In genomic region chr4:135439188-135439647, GRCm38 (mm10) we compare ENCODE assay signal across 8 mouse cellular contexts. TPM values are rescaled to one million over a fixed set of nuclear protein-coding genes. Genes with fewer than 3 reads are reported as not detected.
DNase-seq lines count a peak whose midpoint lies in the region; ATAC-seq and TF ChIP-seq lines count a peak whose summit lies in the region.

No protein-coding gene starts in this region.

- WGBS in forebrain, embryonic 14.5 days = 5% methylated on average over 15 of the region's 15 CpGs
- 6% methylated on average over 15 of the region's 15 CpGs for WGBS in hindbrain, embryonic 15.5 days
- WGBS in liver, adult 2 months = 9% methylated on average over 15 of the region's 15 CpGs
- 4% methylated on average over 15 of the region's 15 CpGs for WGBS in midbrain, embryonic 16.5 days

- peak; percentile 89 for DNase-seq in CD4-positive, CD25-positive, alpha-beta regulatory T cell, adult 2 months (ENCODE audit: low read depth, low spot score)
- peak; percentile 67 for DNase-seq in adrenal gland, postnatal 14 days
- DNase-seq in forebrain, embryonic 14.5 days (ENCODE audit: low spot score) = peak; percentile 39
- peak; percentile 42 for DNase-seq in liver, adult 2 months (ENCODE audit: extremely low read depth, low read depth, low spot score)
- peak; percentile 60 to 64 for DNase-seq in thymus, adult 18-20 months
- DNase-seq in right cerebral cortex, postnatal 4 days = no peak

- H3K27ac ChIP-seq in forebrain, embryonic 14.5 days (ENCODE audit: low read depth, low read length) = no peak overlapping the region
- H3K27ac ChIP-seq in hindbrain, embryonic 15.5 days (replicated peaks) = no peak overlapping the region
- H3K27ac ChIP-seq in liver, adult 2 months (replicated peaks; ENCODE audit: insufficient read depth, low read depth, low read length) = no peak overlapping the region
- H3K27ac ChIP-seq in midbrain, embryonic 16.5 days (ENCODE audit: low read length) = no peak overlapping the region

- no peak for TF ChIP-seq CTCF in liver, adult 2 months (IDR thresholded peaks at IDR 0.05; ENCODE audit: low read depth, low read length)

- H3K9ac ChIP-seq in forebrain, embryonic 14.5 days (ENCODE audit: low read length) = no peak overlapping the region
- H3K9ac ChIP-seq in hindbrain, embryonic 15.5 days = no peak overlapping the region
- no peak overlapping the region for H3K9ac ChIP-seq in liver, adult 2 months (ENCODE audit: low read depth, low read length)
- no peak overlapping the region for H3K9ac ChIP-seq in midbrain, embryonic 16.5 days (ENCODE audit: low read depth, low read length)

- ATAC-seq in forebrain, embryonic 14.5 days = peak; percentile 63
- no peak for ATAC-seq in hindbrain, embryonic 15.5 days (ENCODE audit: low FRiP score, low read depth)
- no peak for ATAC-seq in midbrain, embryonic 16.5 days

- no peaks in the 10 kb centered on the region for H3K36me3 ChIP-seq in forebrain, embryonic 14.5 days (ENCODE audit: control insufficient read depth, insufficient read depth, low read length)
- H3K36me3 ChIP-seq in hindbrain, embryonic 15.5 days = no peaks in the 10 kb centered on the region
- no peaks in the 10 kb centered on the region for H3K36me3 ChIP-seq in liver, adult 2 months (ENCODE audit: control insufficient read depth, insufficient read depth, low read length)
- no peaks in the 10 kb centered on the region for H3K36me3 ChIP-seq in midbrain, embryonic 16.5 days (ENCODE audit: control insufficient read depth, insufficient read depth, low read length)

- no peaks in the 10 kb centered on the region for H3K79me2 ChIP-seq in liver, adult 2 months (ENCODE audit: control insufficient read depth, insufficient read depth, low read length)

- no peaks in the 10 kb centered on the region for H3K27me3 ChIP-seq in forebrain, embryonic 14.5 days (replicated peaks; ENCODE audit: control insufficient read depth, insufficient read depth, low read length)
- H3K27me3 ChIP-seq in hindbrain, embryonic 15.5 days = no peaks in the 10 kb centered on the region
- H3K27me3 ChIP-seq in liver, adult 2 months (ENCODE audit: control insufficient read depth, insufficient read depth, low read length) = no peaks in the 10 kb centered on the region
- H3K27me3 ChIP-seq in midbrain, embryonic 16.5 days (ENCODE audit: control insufficient read depth, insufficient read depth, low read depth, low read length) = no peaks in the 10 kb centered on the region

- TF ChIP-seq POLR2A in liver, adult 2 months (IDR thresholded peaks at IDR 0.05; ENCODE audit: extremely low read depth, insufficient read depth, low read length) = no peak

- no peaks in the 10 kb centered on the region for H3K9me3 ChIP-seq in forebrain, embryonic 14.5 days (replicated peaks; ENCODE audit: control insufficient read depth, low read length)
- no peaks in the 10 kb centered on the region for H3K9me3 ChIP-seq in hindbrain, embryonic 15.5 days
- H3K9me3 ChIP-seq in midbrain, embryonic 16.5 days (replicated peaks; ENCODE audit: control insufficient read depth, low read length, poor library complexity, severe bottlenecking) = no peaks in the 10 kb centered on the region

- H3K4me2 ChIP-seq in forebrain, embryonic 14.5 days (ENCODE audit: low read length) = 0 out of 2 replicates have a peak overlapping the region, but pooled peaks have one; percentile 4
- peak overlapping the region; percentile 41 for H3K4me2 ChIP-seq in hindbrain, embryonic 15.5 days
- H3K4me2 ChIP-seq in midbrain, embryonic 16.5 days (ENCODE audit: low read length) = 0 out of 2 replicates have a peak overlapping the region, but pooled peaks have one; percentile 21

- peaks cover 4% of the 10 kb centered on the region; the same call in 1 of the 2 replicates for H3K4me1 ChIP-seq in forebrain, embryonic 14.5 days (ENCODE audit: control insufficient read depth, insufficient read depth, low read length)
- peaks cover 9% of the 10 kb centered on the region for H3K4me1 ChIP-seq in hindbrain, embryonic 15.5 days (replicated peaks)
- H3K4me1 ChIP-seq in liver, adult 2 months (ENCODE audit: control insufficient read depth, insufficient read depth, low read length) = peaks cover 4% of the 10 kb centered on the region; the same call in 1 of the 2 replicates
- peaks cover 6% of the 10 kb centered on the region; the same call in 1 of the 2 replicates for H3K4me1 ChIP-seq in midbrain, embryonic 16.5 days (ENCODE audit: control insufficient read depth, insufficient read depth, low read length)

- H3K4me3 ChIP-seq in forebrain, embryonic 14.5 days (ENCODE audit: low read depth, low read length) = no peak overlapping the region
- no peak overlapping the region for H3K4me3 ChIP-seq in hindbrain, embryonic 15.5 days
- no peak overlapping the region for H3K4me3 ChIP-seq in liver, adult 2 months (ENCODE audit: insufficient read depth, low read depth, low read length)
- H3K4me3 ChIP-seq in midbrain, embryonic 16.5 days (ENCODE audit: low read depth, low read length) = no peak overlapping the region

RNA-seq across cellular contexts. Expression of gene Rcan3, which starts 5.6 kb away (rescaled TPM):
- 15.8 and 16.4 TPM in 2 replicates for total RNA-seq in adrenal gland, postnatal 14 days (2021)
- 17.7 and 27.5 TPM in 2 replicates for polyA plus RNA-seq in forebrain, embryonic 14.5 days (2014; fragmentation: Nextera tagmentation; extraction: Ambion mirVana)
- 52.0 TPM in 2 replicates for polyA plus RNA-seq in hindbrain, embryonic 15.5 days (2015; fragmentation: Nextera tagmentation; extraction: Ambion mirVana)
- 1.1 and 1.7 TPM in 2 replicates for total RNA-seq in liver, adult 2 months (2014; rRNA removed)
- polyA plus RNA-seq in liver, adult 2 months (2012; rRNA removed) = 1.5 and 1.8 TPM in 2 replicates
- 58.3 and 59.1 TPM in 2 replicates for polyA plus RNA-seq in midbrain, embryonic 16.5 days (2015; fragmentation: Nextera tagmentation; extraction: Ambion mirVana)

RNA-seq across cellular contexts. Expression of gene Ncmap, which starts 41.2 kb away (rescaled TPM):
- 1.2 TPM in 1 of 2 replicates, not detected in the other for total RNA-seq in adrenal gland, postnatal 14 days (2021)
- 0.41 and 0.49 TPM in 2 replicates for polyA plus RNA-seq in forebrain, embryonic 14.5 days (2014; fragmentation: Nextera tagmentation; extraction: Ambion mirVana)
- polyA plus RNA-seq in hindbrain, embryonic 15.5 days (2015; fragmentation: Nextera tagmentation; extraction: Ambion mirVana) = 0.37 and 1.00 TPM in 2 replicates
- 0.60 and 3.7 TPM in 2 replicates for total RNA-seq in liver, adult 2 months (2014; rRNA removed)
- 2.8 and 3.6 TPM in 2 replicates for polyA plus RNA-seq in liver, adult 2 months (2012; rRNA removed)
- polyA plus RNA-seq in midbrain, embryonic 16.5 days (2015; fragmentation: Nextera tagmentation; extraction: Ambion mirVana) = 0.71 and 0.83 TPM in 2 replicates

RNA-seq across cellular contexts. Expression of gene Stpg1, which starts 55.4 kb away (rescaled TPM):
- total RNA-seq in adrenal gland, postnatal 14 days (2021) = 0.19 and 1.1 TPM in 2 replicates
- 0.19 TPM in 2 replicates for polyA plus RNA-seq in forebrain, embryonic 14.5 days (2014; fragmentation: Nextera tagmentation; extraction: Ambion mirVana)
- 0.34 and 0.56 TPM in 2 replicates for polyA plus RNA-seq in hindbrain, embryonic 15.5 days (2015; fragmentation: Nextera tagmentation; extraction: Ambion mirVana)
- total RNA-seq in liver, adult 2 months (2014; rRNA removed) = not detected in 2 replicates
- polyA plus RNA-seq in liver, adult 2 months (2012; rRNA removed) = not detected in 2 replicates
- polyA plus RNA-seq in midbrain, embryonic 16.5 days (2015; fragmentation: Nextera tagmentation; extraction: Ambion mirVana) = 0.20 and 1.1 TPM in 2 replicates

RNA-seq across cellular contexts. Expression of gene Nipal3, which starts 55.6 kb away (rescaled TPM):
- total RNA-seq in adrenal gland, postnatal 14 days (2021) = 15.5 and 15.8 TPM in 2 replicates
- polyA plus RNA-seq in forebrain, embryonic 14.5 days (2014; fragmentation: Nextera tagmentation; extraction: Ambion mirVana) = 5.3 and 6.4 TPM in 2 replicates
- 8.1 and 9.6 TPM in 2 replicates for polyA plus RNA-seq in hindbrain, embryonic 15.5 days (2015; fragmentation: Nextera tagmentation; extraction: Ambion mirVana)
- 5.4 and 6.6 TPM in 2 replicates for total RNA-seq in liver, adult 2 months (2014; rRNA removed)
- 7.5 and 7.8 TPM in 2 replicates for polyA plus RNA-seq in liver, adult 2 months (2012; rRNA removed)
- polyA plus RNA-seq in midbrain, embryonic 16.5 days (2015; fragmentation: Nextera tagmentation; extraction: Ambion mirVana) = 10.8 and 11.2 TPM in 2 replicates
